ENCODE assay signal across 23 mouse cellular contexts in the genomic region with DNA sequence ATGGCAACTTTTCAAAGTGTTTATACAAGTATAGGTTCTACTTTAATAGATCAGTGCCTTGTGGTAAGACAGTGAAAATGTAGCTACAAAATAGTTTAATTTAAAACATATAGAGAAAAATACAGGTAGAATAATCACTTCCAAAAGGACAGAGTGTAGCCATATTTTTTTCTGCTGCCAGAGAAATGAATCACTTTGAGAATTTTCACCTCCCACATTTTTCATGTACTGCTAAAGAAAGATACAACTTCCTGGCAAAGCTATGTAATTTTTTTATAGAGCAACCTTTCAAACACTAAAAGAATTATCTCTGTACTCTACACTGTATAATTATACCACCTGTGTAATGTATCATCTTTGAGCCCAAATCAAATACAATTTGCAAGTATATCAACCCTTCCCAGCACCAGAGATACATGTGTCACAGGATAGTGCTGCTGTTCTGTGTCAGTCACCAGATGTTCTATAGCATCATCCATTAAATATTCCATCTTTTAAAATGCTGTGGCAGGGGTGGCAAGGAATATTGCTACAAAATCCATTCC.
DNase-seq lines count a peak whose midpoint lies in the region; ATAC-seq and TF ChIP-seq lines count a peak whose summit lies in the region.
"Had no signal": no experiment of that assay in that cellular context is flagged by ENCODE, and none has a peak within 500 bp of the region (broad histone marks: within the 10 kb centered on the region; RNA-seq: fewer than 3 reads in every experiment).

No protein-coding gene starts in this region.

- no peak for DNase-seq in frontal cortex, postnatal 10 days (ENCODE audit: low spot score in 2 of 2)
- DNase-seq in left cerebral cortex, adult 11 months (ENCODE audit: low spot score), result peak; percentile 45
- DNase-seq in left cerebral cortex, adult 8-10 months (ENCODE audit: low spot score in 2 of 2), result no peak
- peak; percentile 80 for DNase-seq in brain, adult 2 months (ENCODE audit: low read depth, low spot score)
- no peak for DNase-seq in urinary bladder, postnatal 10 days (ENCODE audit: low spot score)
- no peak for DNase-seq in gastrocnemius, adult 2 months
- DNase-seq: adrenal gland, adult 2 months; adrenal gland, postnatal 10 days; adrenal gland, postnatal 25 days; cerebellum, adult 11-12 months; cerebellum, adult 2 months; cerebellum, adult 9-10 months; cerebellum, postnatal 10 days; cerebellum, postnatal 25 days; embryo, embryonic 11 days had no signal

- peak; percentile 88 for ATAC-seq in frontal cortex, adult (ENCODE audit: low TSS enrichment)
- ATAC-seq: forebrain, embryonic 15.5 days had no signal

- TF ChIP-seq CTCF in cortical plate, adult 2 months (IDR thresholded peaks at IDR 0.05; ENCODE audit: extremely low read depth, insufficient read depth, low read length), result no peak
- TF ChIP-seq CTCF in gastrocnemius, adult 2 months (IDR thresholded peaks at IDR 0.05), result no peak

- H3K4me1 ChIP-seq in cortical plate, adult 2 months (ENCODE audit: control insufficient read depth, insufficient read depth, low read length), result 0 out of 2 replicates have a peak, but pooled peaks cover 1% of the 10 kb centered on the region
- H3K4me1 ChIP-seq: embryonic facial prominence, embryonic 13.5 days; embryonic facial prominence, embryonic 15.5 days; forebrain, embryonic 10.5 days; forebrain, embryonic 12.5 days had no signal

- no peak overlapping the region for H3K4me3 ChIP-seq in cortical plate, adult 2 months (ENCODE audit: insufficient read depth, low read length)
- H3K4me3 ChIP-seq in gastrocnemius, adult 2 months, result no peak overlapping the region
- H3K4me3 ChIP-seq: embryonic facial prominence, embryonic 13.5 days; embryonic facial prominence, embryonic 15.5 days; erythroblast, embryonic 14.5 days; forebrain, embryonic 10.5 days; forebrain, embryonic 12.5 days; forebrain, embryonic 15.5 days had no signal

- intact Hi-C loops in gastrocnemius, adult 2 months (cut with DNase I), result no loop called here

- H3K27ac ChIP-seq in cortical plate, adult 2 months (ENCODE audit: insufficient read depth, low read length), result peak overlapping the region; percentile 55; the same call in 1 of the 2 replicates
- no peak overlapping the region for H3K27ac ChIP-seq in gastrocnemius, adult 2 months
- H3K27ac ChIP-seq: embryonic facial prominence, embryonic 13.5 days; embryonic facial prominence, embryonic 15.5 days; forebrain, embryonic 10.5 days; forebrain, embryonic 12.5 days; forebrain, embryonic 15.5 days had no signal

- TF ChIP-seq POLR2A in cortical plate, adult 2 months (IDR thresholded peaks at IDR 0.05; ENCODE audit: extremely low read depth, insufficient read depth, low read length), result no peak

Comparison
In these comparisons a context has a peak if more than half of its experiments do, and no peak if none do; other contexts are left out.
1. DNase-seq: peak in left cerebral cortex, adult 11 months (single experiment) and brain, adult 2 months (single experiment); none in frontal cortex, postnatal 10 days (0 of 2), left cerebral cortex, adult 8-10 months (0 of 2), urinary bladder, postnatal 10 days (single experiment) and gastrocnemius, adult 2 months (single experiment).